Mouse (Mus musculus) hindbrain, embryonic 11.5 days (tissue): ENCODE results near the gene Il6ra. TPM values are rescaled to one million over a fixed set of nuclear protein-coding genes. Genes with fewer than 3 reads are reported as not detected.

ENCODE experiments used
- ATAC-seq: fragments of 200-750 bp; cut with Nextera tagmentation; 2 replicates; pipeline ENCODE4 v1.8.0; 2017; ENCODE audit warnings: mild to moderate bottlenecking, moderate TSS enrichment, moderate library complexity; ENCODE audit not compliant: low FRiP score
- DNase-seq: peaks from one replicate; pipeline ENCODE4 v3.0.0-alpha.2; 2015; ENCODE audit warnings: low spot score
- H3K27ac ChIP-seq: fragments of 300-500 bp; sonication (generic); 2 replicates; pipeline ENCODE4 v1.5.1; 2014; ENCODE audit warnings: mild to moderate bottlenecking, low read depth, low read length
- H3K27me3 ChIP-seq: fragments of 300-500 bp; sonication (generic); 2 replicates; pipeline ENCODE4 v1.6.1; 2014; ENCODE audit warnings: mild to moderate bottlenecking, low read length, moderate library complexity, mixed read lengths; ENCODE audit not compliant: control insufficient read depth, insufficient read depth
- H3K36me3 ChIP-seq: fragments of 300-500 bp; sonication (generic); 2 replicates; pipeline ENCODE4 v1.6.1; 2014; ENCODE audit warnings: mild to moderate bottlenecking, low read length, moderate library complexity, mixed read lengths; ENCODE audit not compliant: control insufficient read depth, insufficient read depth
- H3K4me1 ChIP-seq: fragments of 300-500 bp; sonication (generic); replicated peaks from 2 replicates; pipeline ENCODE4 v1.6.1; 2014; ENCODE audit warnings: low read length, mixed read lengths; ENCODE audit not compliant: control insufficient read depth, insufficient read depth
- H3K4me2 ChIP-seq: fragments of 300-500 bp; sonication (generic); replicated peaks from 2 replicates; pipeline ENCODE4 v1.6.1; 2014; ENCODE audit warnings: mild to moderate bottlenecking, low read depth, low read length
- H3K4me3 ChIP-seq: fragments of 300-500 bp; sonication (generic); 2 replicates; pipeline ENCODE4 v1.5.1; 2014; ENCODE audit warnings: low read depth, low read length
- H3K9ac ChIP-seq: fragments of 300-500 bp; sonication (generic); 2 replicates; pipeline ENCODE4 v1.6.1; 2014; ENCODE audit warnings: low read depth, low read length
- H3K9me3 ChIP-seq: fragments of 300-500 bp; sonication (generic); 2 replicates; pipeline ENCODE4 v1.6.1; 2016; ENCODE audit warnings: low read length; ENCODE audit not compliant: control insufficient read depth
- WGBS: fragments of 180-500 bp; shearing (Covaris S2); extraction: QIAGEN DNeasy Blood & Tissue Kit; methylation state at CpG from one replicate; pipeline ENCODE4 v1.1.7; 2014; 5-methylcytosine and 5-hydroxymethylcytosine counted together
- polyA plus RNA-seq: library from polyadenylated mRNA; unstranded; fragments of >200 nt; fragmentation: Nextera tagmentation; extraction: Ambion mirVana; gene quantifications from 2 replicates; pipeline ENCODE4 v1.2.1, GENCODE M21; 2014

Gene Il6ra
- polyA plus RNA-seq, 1 experiment from 2014 or later, result 0.22 TPM

GRCm38 (mm10) chr3:89917408-89917807 lies 4.4 kb upstream of the Il6ra start:
- Histone ChIP-seq H3K4me3 (no peak overlapping the region), H3K4me1 (0 out of 2 replicates have a peak, but pooled peaks cover 2% of the 10 kb centered on the region), H3K4me2 (no peak overlapping the region), H3K27ac (no peak overlapping the region), H3K9me3 (no peaks in the 10 kb centered on the region), H3K27me3 (peaks cover 15% of the 10 kb centered on the region), H3K9ac (no peak overlapping the region), H3K36me3 (no peaks in the 10 kb centered on the region)
- DNase-seq (no peak), ATAC-seq (no peak)
- WGBS, result 61% methylated on average over 3 of the region's 3 CpGs

DNA sequence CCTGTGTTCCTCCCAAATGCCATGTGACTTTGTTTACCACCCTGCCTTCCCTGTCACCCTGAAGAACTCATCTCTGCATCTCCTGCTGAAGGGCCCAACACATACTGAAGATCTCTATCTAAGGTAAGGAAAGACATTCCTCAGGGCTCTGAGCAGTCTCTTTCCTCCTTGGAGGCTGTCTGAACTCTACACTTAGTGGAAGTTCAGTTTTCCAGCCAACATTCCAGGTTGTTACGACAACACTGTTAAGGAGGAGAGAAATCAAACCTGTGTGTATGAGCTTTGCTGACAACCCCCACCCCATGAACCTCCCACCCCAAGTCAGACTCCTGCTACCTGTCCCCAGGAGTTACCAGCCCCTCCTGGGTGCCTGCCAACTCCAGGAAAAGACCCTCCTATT lies 3.6 kb upstream of the Il6ra start:
- no peak overlapping the region for H3K27ac ChIP-seq
- H3K36me3 ChIP-seq, result no peaks in the 10 kb centered on the region
- H3K9me3 ChIP-seq, result no peaks in the 10 kb centered on the region
- H3K4me2 ChIP-seq, result no peak overlapping the region
- H3K27me3 ChIP-seq, result peaks cover 20% of the 10 kb centered on the region
- H3K4me1 ChIP-seq, result 0 out of 2 replicates have a peak, but pooled peaks cover 2% of the 10 kb centered on the region
- ATAC-seq, result no peak
- no peak overlapping the region for H3K9ac ChIP-seq
- WGBS, result 90% methylated on average over 1 of the region's 1 CpGs
- no peak for DNase-seq
- no peak overlapping the region for H3K4me3 ChIP-seq

- Histone ChIP-seq H3K9ac (no peak overlapping the region), H3K27ac (no peak overlapping the region), H3K4me3 (no peak overlapping the region), H3K36me3 (no peaks in the 10 kb centered on the region), H3K4me2 (no peak overlapping the region), H3K4me1 (0 out of 2 replicates have a peak, but pooled peaks cover 2% of the 10 kb centered on the region), H3K27me3 (peaks cover 20% of the 10 kb centered on the region), H3K9me3 (no peaks in the 10 kb centered on the region)
- 79% methylated on average over 4 of the region's 4 CpGs for WGBS
- DNase-seq (no peak), ATAC-seq (no peak)
These were observed 1.7 kb upstream of the Il6ra start for GRCm38 (mm10) chr3:89914700-89915099.

DNA sequence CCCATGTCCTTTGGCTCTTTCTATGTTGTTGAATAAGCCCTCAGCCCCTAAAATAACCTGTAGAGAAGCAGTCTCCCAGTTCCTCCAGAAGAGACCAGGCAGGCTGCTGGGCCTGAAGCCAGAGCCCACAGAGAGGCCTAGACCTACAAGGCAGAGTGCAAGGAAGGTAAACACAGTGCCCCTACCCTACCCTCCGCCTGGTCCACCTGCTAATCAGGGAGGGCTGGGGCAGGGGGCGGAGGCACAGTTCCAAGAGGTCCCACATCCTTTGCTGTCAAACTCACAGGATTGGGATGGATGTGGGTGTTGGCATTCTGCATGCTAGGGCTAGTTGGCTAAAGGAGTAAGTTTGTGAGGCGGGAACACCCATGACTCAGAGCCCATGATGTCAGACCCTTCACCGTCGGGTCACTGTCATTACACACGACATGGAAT lies 871 bp downstream of the Il6ra start:
- no peak for DNase-seq
- 38% methylated on average over 6 of the region's 6 CpGs for WGBS
- no peaks in the 10 kb centered on the region for H3K9me3 ChIP-seq
- 0 out of 2 replicates have a peak, but pooled peaks have one; percentile 6 for ATAC-seq
- no peak overlapping the region for H3K4me2 ChIP-seq
- 0 out of 2 replicates have a peak, but pooled peaks cover 2% of the 10 kb centered on the region for H3K4me1 ChIP-seq
- H3K36me3 ChIP-seq, result no peaks in the 10 kb centered on the region
- H3K27ac ChIP-seq, result no peak overlapping the region
- no peak overlapping the region for H3K9ac ChIP-seq
- H3K4me3 ChIP-seq, result no peak overlapping the region
- peaks cover 20% of the 10 kb centered on the region for H3K27me3 ChIP-seq

DNA sequence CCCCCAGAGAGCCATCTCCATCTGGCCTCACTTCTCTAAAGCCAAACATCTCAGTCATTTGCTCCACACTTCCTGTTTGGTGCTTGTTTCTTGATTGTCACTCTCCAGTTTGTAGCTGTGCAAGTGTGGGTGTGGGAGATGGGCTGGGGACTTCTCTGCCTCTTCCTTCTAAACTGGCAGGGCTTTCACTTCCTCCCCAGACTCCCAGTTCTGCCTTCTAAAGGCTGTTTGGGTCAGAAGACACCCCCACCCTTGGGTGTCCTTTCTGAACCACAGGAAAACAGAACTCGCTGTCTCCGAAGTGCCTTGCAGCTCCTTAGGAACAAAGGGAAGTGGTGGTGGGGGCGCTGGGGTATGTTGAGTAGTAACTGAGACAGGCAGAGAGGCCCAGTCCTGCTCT lies 1.8 kb downstream of the Il6ra start:
- H3K4me2 ChIP-seq, result no peak overlapping the region
- H3K4me1 ChIP-seq, result 0 out of 2 replicates have a peak, but pooled peaks cover 2% of the 10 kb centered on the region
- DNase-seq, result no peak
- no peak overlapping the region for H3K9ac ChIP-seq
- H3K36me3 ChIP-seq, result no peaks in the 10 kb centered on the region
- ATAC-seq, result no peak
- no peak overlapping the region for H3K27ac ChIP-seq
- peaks cover 20% of the 10 kb centered on the region for H3K27me3 ChIP-seq
- no peak overlapping the region for H3K4me3 ChIP-seq
- H3K9me3 ChIP-seq, result no peaks in the 10 kb centered on the region
- 77% methylated on average over 3 of the region's 3 CpGs for WGBS

- Histone ChIP-seq H3K9ac (no peak overlapping the region), H3K4me2 (no peak overlapping the region), H3K36me3 (no peaks in the 10 kb centered on the region), H3K4me3 (no peak overlapping the region), H3K4me1 (0 out of 2 replicates have a peak, but pooled peaks cover 2% of the 10 kb centered on the region), H3K27me3 (peaks cover 20% of the 10 kb centered on the region), H3K9me3 (no peaks in the 10 kb centered on the region), H3K27ac (no peak overlapping the region)
- no peak for DNase-seq
- no peak for ATAC-seq
- 50% methylated on average over 5 of the region's 5 CpGs for WGBS
These were observed 3.1 kb downstream of the Il6ra start for GRCm38 (mm10) chr3:89909703-89910542.

DNA sequence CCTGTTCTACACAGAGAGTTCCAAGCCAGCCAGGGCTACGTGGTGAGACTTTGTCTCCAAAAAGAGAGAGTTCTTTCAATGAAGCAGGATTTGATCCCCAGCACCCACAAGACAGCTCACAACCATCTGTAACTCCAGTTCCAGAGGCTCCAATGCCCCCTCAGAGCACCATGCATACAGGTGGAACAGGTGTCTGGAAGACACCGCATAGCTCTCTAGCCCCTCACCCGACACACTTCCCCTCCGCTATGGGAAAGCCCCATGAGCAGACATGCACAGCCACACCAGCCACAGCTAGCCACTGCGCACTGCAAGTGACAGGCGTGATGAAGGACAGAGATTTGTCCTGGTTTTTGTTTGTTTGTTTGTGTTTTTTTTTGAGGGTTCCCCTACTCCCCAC lies 4.2 kb downstream of the Il6ra start:
- WGBS, result 81% methylated on average over 6 of the region's 6 CpGs
- Histone ChIP-seq H3K27ac (no peak overlapping the region), H3K4me2 (no peak overlapping the region), H3K36me3 (no peaks in the 10 kb centered on the region), H3K9me3 (no peaks in the 10 kb centered on the region), H3K27me3 (peaks cover 14% of the 10 kb centered on the region), H3K9ac (no peak overlapping the region), H3K4me1 (0 out of 2 replicates have a peak, but pooled peaks cover 2% of the 10 kb centered on the region), H3K4me3 (no peak overlapping the region)
- no peak for ATAC-seq
- no peak for DNase-seq

- WGBS, result 82% methylated on average over 3 of the region's 3 CpGs
These were observed 5.2 kb downstream of the Il6ra start for GRCm38 (mm10) chr3:89907846-89908245.

DNA sequence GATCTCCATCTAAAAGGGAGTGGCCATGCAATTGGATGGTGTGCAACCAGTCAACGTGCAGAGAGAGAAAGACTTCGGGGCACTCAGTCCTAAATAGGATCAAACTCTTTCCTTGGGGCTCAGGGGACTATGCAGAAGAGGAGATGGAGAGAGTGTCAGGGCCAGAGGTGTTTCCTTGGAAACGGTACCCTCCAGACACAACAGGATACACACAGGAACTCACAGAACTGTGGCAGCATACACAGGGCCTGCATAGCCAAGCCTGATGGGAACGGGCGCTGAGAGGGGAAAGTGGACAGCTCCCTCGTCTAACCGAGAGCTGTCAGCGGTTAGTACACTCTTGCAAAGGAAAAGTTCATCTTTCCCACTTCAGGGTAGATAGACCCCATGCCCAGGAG lies 13.5 kb downstream of the Il6ra start:
- ATAC-seq, result no peak
- Histone ChIP-seq H3K4me1 (no peaks in the 10 kb centered on the region; the same call in 1 of the 2 replicates), H3K9me3 (no peaks in the 10 kb centered on the region), H3K9ac (no peak overlapping the region), H3K27ac (no peak overlapping the region), H3K4me3 (no peak overlapping the region), H3K36me3 (no peaks in the 10 kb centered on the region), H3K4me2 (no peak overlapping the region), H3K27me3 (no peaks in the 10 kb centered on the region)
- 65% methylated on average over 8 of the region's 8 CpGs for WGBS
- DNase-seq, result no peak

More at GRCm38 (mm10) chr3:89907846-89908245, 5.2 kb downstream of the Il6ra start:
- no peak overlapping the region for H3K27ac ChIP-seq
- H3K9ac ChIP-seq, result no peak overlapping the region
- H3K4me1 ChIP-seq, result 0 out of 2 replicates have a peak, but pooled peaks cover 2% of the 10 kb centered on the region
- peaks cover 10% of the 10 kb centered on the region; the same call in 1 of the 2 replicates for H3K27me3 ChIP-seq
- no peaks in the 10 kb centered on the region for H3K9me3 ChIP-seq
- H3K36me3 ChIP-seq, result no peaks in the 10 kb centered on the region
- no peak for ATAC-seq
- H3K4me2 ChIP-seq, result no peak overlapping the region
- H3K4me3 ChIP-seq, result no peak overlapping the region
- DNase-seq, result no peak
